Mouse (Mus musculus) lung, postnatal 0 days (tissue): ENCODE data around the gene Zscan4c. TPM values are rescaled to one million over a fixed set of nuclear protein-coding genes. Genes with fewer than 3 reads are reported as not detected.
"Not testable (repeated sequence)": the region's sequence is repeated elsewhere in the genome, so short reads cannot be mapped to it uniquely, and the experiment has no call there.

Experiments used
- ATAC-seq: fragments of 200-750 bp; cut with Nextera tagmentation; 2 replicates; pipeline ENCODE4 v1.8.0; 2017; ENCODE audit warnings: moderate library complexity
- DNase-seq: peaks from one replicate; pipeline ENCODE4 v3.0.0-alpha.2; 2016; ENCODE audit warnings: low spot score
- H3K27ac ChIP-seq: fragments of 300-500 bp; sonication (generic); 2 replicates; pipeline ENCODE4 v1.5.1; 2014; ENCODE audit warnings: antibody characterized with exemption, mild to moderate bottlenecking, low read length, mixed read lengths
- H3K27me3 ChIP-seq: fragments of 300-500 bp; sonication (generic); replicated peaks from 2 replicates; pipeline ENCODE4 v1.6.1; 2014; ENCODE audit warnings: low read length, mixed read lengths; ENCODE audit not compliant: insufficient read depth
- H3K36me3 ChIP-seq: fragments of 300-500 bp; sonication (generic); 2 replicates; pipeline ENCODE4 v1.6.1; 2014; ENCODE audit warnings: low read length, mixed read lengths; ENCODE audit not compliant: insufficient read depth
- H3K4me1 ChIP-seq: fragments of 300-500 bp; sonication (generic); 2 replicates; pipeline ENCODE4 v1.6.1; 2014; ENCODE audit warnings: antibody characterized with exemption, low read depth, low read length, mixed read lengths; ENCODE audit not compliant: insufficient read depth
- H3K4me2 ChIP-seq: fragments of 300-500 bp; sonication (generic); replicated peaks from 2 replicates; pipeline ENCODE4 v1.6.1; 2014; ENCODE audit warnings: low read depth, mild to moderate bottlenecking, low read length, moderate library complexity, mixed read lengths
- H3K4me3 ChIP-seq: fragments of 300-500 bp; sonication (generic); 2 replicates; pipeline ENCODE4 v1.5.1; 2014; ENCODE audit warnings: low read depth, low read length
- H3K9ac ChIP-seq: fragments of 300-500 bp; sonication (generic); replicated peaks from 2 replicates; pipeline ENCODE4 v1.6.1; 2014; ENCODE audit warnings: low read depth, mild to moderate bottlenecking
- H3K9me3 ChIP-seq: fragments of 300-500 bp; sonication (generic); 2 replicates; pipeline ENCODE4 v1.6.1; 2016; ENCODE audit warnings: low read length, mixed read lengths
- WGBS: fragments of 180-500 bp; shearing (Covaris S2); extraction: QIAGEN DNeasy Blood & Tissue Kit; methylation state at CpG from one replicate; pipeline ENCODE4 v1.1.7; 2014; 5-methylcytosine and 5-hydroxymethylcytosine counted together
- microRNA-seq: library from miRNA; unstranded; fragments of <30 nt; microRNA quantifications from one replicate; pipeline ENCODE4, GENCODE M21; 2016
- polyA plus RNA-seq: library from polyadenylated mRNA; unstranded; fragments of >200 nt; fragmentation: Nextera tagmentation; extraction: Ambion mirVana; gene quantifications from 2 replicates; pipeline ENCODE4 v1.2.1, GENCODE M21; 2015

Zscan4c gene
- not detected in 2 replicates for polyA plus RNA-seq

GRCm38 (mm10) chr7:11005445-11005844, at the start of gene Zscan4c:
Gene Zscan4c (plus strand): TSS chr7:11005745.
- WGBS: 92% methylated on average over 4 of the region's 4 CpGs

More at GRCm38 (mm10) chr7:11005445-11005844, at the start of gene Zscan4c:
- not testable (repeated sequence) for H3K9ac ChIP-seq, H3K4me2 ChIP-seq, H3K27ac ChIP-seq, H3K4me1 ChIP-seq, H3K9me3 ChIP-seq, ATAC-seq, H3K27me3 ChIP-seq, H3K4me3 ChIP-seq, DNase-seq, H3K36me3 ChIP-seq

Small RNAs within 50 kb of the gene (microRNA-seq; reads per million reads assigned to microRNA genes)
- not detected for gene Mir297-1

Other genes with a start within 250 kb of the Zscan4c start
- not detected in 2 replicates for gene Zscan4b, start 100.7 kb upstream of the Zscan4c start, polyA plus RNA-seq
- gene Zscan4-ps1, start 63.9 kb downstream of the Zscan4c start, polyA plus RNA-seq: not detected in 2 replicates
- not detected in 2 replicates for gene Zscan4d, start 160.4 kb downstream of the Zscan4c start, polyA plus RNA-seq